Mouse (Mus musculus): ENCODE measurements around the gene Tenm2.

DNA sequence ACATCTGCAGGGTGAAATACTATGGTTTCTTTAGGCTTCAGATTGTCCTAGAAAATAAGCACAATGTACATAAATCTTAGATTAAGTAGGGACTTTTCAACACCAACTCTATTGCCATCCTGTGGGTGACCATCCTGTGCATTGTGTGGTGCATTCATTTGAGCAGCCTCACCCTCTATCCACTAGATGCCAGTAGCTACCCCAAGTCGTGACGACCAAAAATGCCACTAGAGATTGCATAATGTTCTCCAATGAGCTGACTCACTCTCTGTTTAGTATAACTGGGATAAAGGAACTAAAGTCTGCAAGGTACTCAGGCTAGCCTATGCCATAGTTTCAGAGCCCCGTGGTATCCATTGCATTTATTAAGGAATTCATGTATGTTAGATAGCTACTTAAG, 543.1 kb downstream of the Tenm2 start:
- TF ChIP-seq POLR2A (IDR thresholded peaks at IDR 0.05; ENCODE audit: low read depth, low read length), result no peak
- TF ChIP-seq CTCF (IDR thresholded peaks at IDR 0.05; ENCODE audit: extremely low read depth, insufficient read length, insufficient replicate concordance, low read depth, low read length), result no peak

Data from small intestine, adult 2 months (tissue).